Mouse (Mus musculus) intestine, postnatal 0 days (tissue): ENCODE measurements around the gene Gm20547. TPM values are rescaled to one million over a fixed set of nuclear protein-coding genes. Genes with fewer than 3 reads are reported as not detected.
"Not testable (repeated sequence)": the region's sequence is repeated elsewhere in the genome, so short reads cannot be mapped to it uniquely, and the experiment has no call there.

Source experiments
- ATAC-seq: fragments of 200-750 bp; cut with Nextera tagmentation; 2 replicates; pipeline ENCODE4 v1.8.0; 2017; ENCODE audit warnings: mild to moderate bottlenecking, moderate TSS enrichment, moderate library complexity
- H3K27ac ChIP-seq: fragments of 300-500 bp; sonication (generic); 2 replicates; pipeline ENCODE4 v1.5.1; 2014; ENCODE audit warnings: mild to moderate bottlenecking, low read depth, low read length, moderate library complexity
- H3K27me3 ChIP-seq: fragments of 300-500 bp; sonication (generic); replicated peaks from 2 replicates; pipeline ENCODE4 v1.6.1; 2014; ENCODE audit warnings: low read length, mixed read lengths; ENCODE audit not compliant: control insufficient read depth, insufficient read depth
- H3K36me3 ChIP-seq: fragments of 300-500 bp; sonication (generic); 2 replicates; pipeline ENCODE4 v1.6.1; 2014; ENCODE audit warnings: mild to moderate bottlenecking, moderate library complexity; ENCODE audit not compliant: control insufficient read depth, insufficient read depth
- H3K4me1 ChIP-seq: fragments of 300-500 bp; sonication (generic); replicated peaks from 2 replicates; pipeline ENCODE4 v1.6.1; 2014; ENCODE audit warnings: antibody characterized with exemption, low read length, mixed read lengths; ENCODE audit not compliant: control insufficient read depth, insufficient read depth
- H3K4me2 ChIP-seq: fragments of 300-500 bp; sonication (generic); replicated peaks from 2 replicates; pipeline ENCODE4 v1.6.1; 2014; ENCODE audit warnings: low read depth, mild to moderate bottlenecking, moderate library complexity
- H3K4me3 ChIP-seq: fragments of 300-500 bp; sonication (generic); 2 replicates; pipeline ENCODE4 v1.5.1; 2014; ENCODE audit warnings: low read depth, low read length
- H3K9ac ChIP-seq: fragments of 300-500 bp; sonication (generic); 2 replicates; pipeline ENCODE4 v1.6.1; 2014; ENCODE audit warnings: mild to moderate bottlenecking, low read depth, low read length
- H3K9me3 ChIP-seq: fragments of 300-500 bp; sonication (generic); 2 replicates; pipeline ENCODE4 v1.6.1; 2016; ENCODE audit warnings: mixed run types; ENCODE audit not compliant: control insufficient read depth
- CTCF ChIP-seq: sonication (generic); IDR thresholded peaks from 2 replicates; pipeline ENCODE4 v1.5.1; 2016; ENCODE audit warnings: low read depth, mild to moderate bottlenecking, control low read depth, antibody characterized with exemption, moderate library complexity
- WGBS: fragments of 180-500 bp; shearing (Covaris S2); extraction: QIAGEN DNeasy Blood & Tissue Kit; methylation state at CpG from one replicate; pipeline ENCODE4 v1.1.7; 2014; 5-methylcytosine and 5-hydroxymethylcytosine counted together
- microRNA-seq: library from miRNA; unstranded; fragments of <30 nt; microRNA quantifications from one replicate; pipeline ENCODE4, GENCODE M21; 2016
- polyA plus RNA-seq: library from polyadenylated mRNA; unstranded; fragments of >200 nt; fragmentation: Nextera tagmentation; extraction: Ambion mirVana; gene quantifications from 2 replicates; pipeline ENCODE4 v1.2.1, GENCODE M21; 2015

The Gm20547 gene
- polyA plus RNA-seq, 1 experiment from 2014 or later, result not detected

GRCm38 (mm10) chr17:34813747-34814146, 68.1 kb downstream of the Gm20547 start:
- H3K4me3 ChIP-seq, H3K27me3 ChIP-seq, H3K4me1 ChIP-seq, H3K4me2 ChIP-seq, H3K9me3 ChIP-seq, H3K36me3 ChIP-seq, ATAC-seq, H3K9ac ChIP-seq, H3K27ac ChIP-seq: not testable (repeated sequence)
- 63% methylated on average over 12 of the region's 12 CpGs for whole genome bisulfite sequencing
- peak; percentile 78 for TF ChIP-seq CTCF

GRCm38 (mm10) chr17:34811275-34811674, 70.6 kb downstream of the Gm20547 start:
- Histone ChIP-seq H3K9me3 (no peaks in the 10 kb centered on the region), H3K4me1 (no peaks in the 10 kb centered on the region), H3K9ac (no peak overlapping the region), H3K4me2 (no peak overlapping the region), H3K27ac (no peak overlapping the region), H3K27me3 (no peaks in the 10 kb centered on the region), H3K36me3 (no peaks in the 10 kb centered on the region), H3K4me3 (no peak overlapping the region)
- ATAC-seq, result peak; percentile 61
- WGBS, result 53% methylated on average over 15 of the region's 15 CpGs
- no peak for TF ChIP-seq CTCF

- 73% methylated on average over 7 of the region's 8 CpGs for WGBS
- not testable (repeated sequence) for H3K4me1 ChIP-seq, H3K36me3 ChIP-seq, H3K27ac ChIP-seq, H3K4me2 ChIP-seq, H3K27me3 ChIP-seq, H3K9ac ChIP-seq, H3K9me3 ChIP-seq, H3K4me3 ChIP-seq
- ATAC-seq, result peak; percentile 19; the same call in 1 of the 2 replicates
Measured at GRCm38 (mm10) chr17:34810811-34811210, 71.0 kb downstream of the Gm20547 start.

- not testable (repeated sequence) for H3K9me3 ChIP-seq, H3K27me3 ChIP-seq, H3K4me1 ChIP-seq, H3K9ac ChIP-seq, H3K4me2 ChIP-seq, H3K4me3 ChIP-seq, H3K36me3 ChIP-seq, H3K27ac ChIP-seq, ATAC-seq
- WGBS, result 93% methylated on average over 5 of the region's 5 CpGs
Measured at GRCm38 (mm10) chr17:34810411-34810810, 71.4 kb downstream of the Gm20547 start.

- no peak for ATAC-seq
- H3K4me1 ChIP-seq, result no peaks in the 10 kb centered on the region
- no peak overlapping the region for H3K9ac ChIP-seq
- no peaks in the 10 kb centered on the region for H3K27me3 ChIP-seq
- H3K4me2 ChIP-seq, result no peak overlapping the region
- H3K4me3 ChIP-seq, result no peak overlapping the region
- H3K27ac ChIP-seq, result no peak overlapping the region
- no peaks in the 10 kb centered on the region for H3K9me3 ChIP-seq
- WGBS, result 87% methylated on average over 6 of the region's 6 CpGs
- no peaks in the 10 kb centered on the region for H3K36me3 ChIP-seq
- no peak for TF ChIP-seq CTCF
Measured at GRCm38 (mm10) chr17:34808599-34809205, 73.1 kb downstream of the Gm20547 start.

- Histone ChIP-seq H3K9ac (no peak overlapping the region), H3K4me1 (no peaks in the 10 kb centered on the region), H3K4me2 (no peak overlapping the region), H3K9me3 (no peaks in the 10 kb centered on the region), H3K4me3 (no peak overlapping the region), H3K27me3 (no peaks in the 10 kb centered on the region), H3K27ac (no peak overlapping the region), H3K36me3 (no peaks in the 10 kb centered on the region)
- 61% methylated on average over 3 of the region's 3 CpGs for WGBS
- no peak for ATAC-seq
- TF ChIP-seq CTCF, result no peak
Measured at GRCm38 (mm10) chr17:34807176-34807575, 74.7 kb downstream of the Gm20547 start.

Small RNA genes lying within 50 kb of the gene (microRNA-seq; reads per million reads assigned to microRNA genes)
- gene Mir6970 (not detected), gene Mir6971 (4.6 reads per million, percentile 11 among the genes with 10 or more reads in this experiment), gene Mir6972 (not detected)

Other genes with a start within 250 kb of the Gm20547 start
- gene Fkbpl, start 237.3 kb downstream of the Gm20547 start, polyA plus RNA-seq, result 8.8 and 9.2 TPM in 2 replicates
- gene Atf6b, start 234.9 kb downstream of the Gm20547 start, polyA plus RNA-seq, result 22.9 and 23.1 TPM in 2 replicates
- gene Tnxb, start 211.5 kb downstream of the Gm20547 start, polyA plus RNA-seq, result 1.4 and 1.9 TPM in 2 replicates
- gene C4b, start 138.2 kb downstream of the Gm20547 start, polyA plus RNA-seq, result 1.2 and 1.6 TPM in 2 replicates
- 0.18 and 0.25 TPM in 2 replicates for gene Cyp21a1, start 77.5 kb downstream of the Gm20547 start, polyA plus RNA-seq
- 29.1 and 34.0 TPM in 2 replicates for gene Stk19, start 45.1 kb downstream of the Gm20547 start, polyA plus RNA-seq
- gene Dxo, start 45.0 kb downstream of the Gm20547 start, polyA plus RNA-seq, result 42.5 and 44.2 TPM in 2 replicates
- gene Skiv2l, start 31.8 kb downstream of the Gm20547 start, polyA plus RNA-seq, result 18.3 and 20.8 TPM in 2 replicates
- gene Nelfe, start 31.7 kb downstream of the Gm20547 start, polyA plus RNA-seq, result 55.7 and 57.8 TPM in 2 replicates
- 84.8 and 94.9 TPM in 2 replicates for gene Cfb, start 19.5 kb downstream of the Gm20547 start, polyA plus RNA-seq
- 0.74 and 1.1 TPM in 2 replicates for gene Zbtb12, start 2.6 kb downstream of the Gm20547 start, polyA plus RNA-seq
- 60.3 and 66.2 TPM in 2 replicates for gene C2, start 16.2 kb upstream of the Gm20547 start, polyA plus RNA-seq
- 35.8 and 40.3 TPM in 2 replicates for gene Ehmt2, start 16.4 kb upstream of the Gm20547 start, polyA plus RNA-seq
- 119 and 128 TPM in 2 replicates for gene Slc44a4, start 32.4 kb upstream of the Gm20547 start, polyA plus RNA-seq
- 522 and 580 TPM in 2 replicates for gene Neu1, start 49.2 kb upstream of the Gm20547 start, polyA plus RNA-seq
- 0.64 and 1.1 TPM in 2 replicates for gene Hspa1b, start 77.2 kb upstream of the Gm20547 start, polyA plus RNA-seq
- 0.43 TPM in 1 of 2 replicates, not detected in the other for gene Gm20481, start 87.9 kb upstream of the Gm20547 start, polyA plus RNA-seq
- 6.4 and 6.5 TPM in 2 replicates for gene Hspa1a, start 90.1 kb upstream of the Gm20547 start, polyA plus RNA-seq
- 0.22 and 0.25 TPM in 2 replicates for gene Hspa1l, start 90.7 kb upstream of the Gm20547 start, polyA plus RNA-seq
- 70.6 and 76.6 TPM in 2 replicates for gene Lsm2, start 99.8 kb upstream of the Gm20547 start, polyA plus RNA-seq
- 74.0 and 84.2 TPM in 2 replicates for gene Vars, start 118.9 kb upstream of the Gm20547 start, polyA plus RNA-seq
- gene Vwa7, start 134.5 kb upstream of the Gm20547 start, polyA plus RNA-seq, result 0.12 and 0.20 TPM in 2 replicates
- gene Sapcd1, start 146.0 kb upstream of the Gm20547 start, polyA plus RNA-seq, result 3.2 and 4.6 TPM in 2 replicates
- gene Msh5, start 164.7 kb upstream of the Gm20547 start, polyA plus RNA-seq, result 1.4 and 3.0 TPM in 2 replicates
- 290 and 312 TPM in 2 replicates for gene Clic1, start 167.9 kb upstream of the Gm20547 start, polyA plus RNA-seq
- 62.0 and 68.3 TPM in 2 replicates for gene Ddah2, start 177.0 kb upstream of the Gm20547 start, polyA plus RNA-seq
- 0.12 TPM in 1 of 2 replicates, not detected in the other for gene Ly6g6c, start 183.3 kb upstream of the Gm20547 start, polyA plus RNA-seq
- 0.13 and 0.17 TPM in 2 replicates for gene Mpig6b, start 184.1 kb upstream of the Gm20547 start, polyA plus RNA-seq
- gene Ly6g6e, start 194.9 kb upstream of the Gm20547 start, polyA plus RNA-seq, result 2.2 TPM in 2 replicates
- 3.8 and 4.9 TPM in 2 replicates for gene Ly6g6d, start 196.0 kb upstream of the Gm20547 start, polyA plus RNA-seq
- not detected in 2 replicates for gene Ly6g6f, start 203.6 kb upstream of the Gm20547 start, polyA plus RNA-seq
- 101 and 103 TPM in 2 replicates for gene Abhd16a, start 207.2 kb upstream of the Gm20547 start, polyA plus RNA-seq
- not detected in 2 replicates for gene Ly6g5c, start 226.2 kb upstream of the Gm20547 start, polyA plus RNA-seq
- gene Ly6g5b, start 233.4 kb upstream of the Gm20547 start, polyA plus RNA-seq, result 0.46 and 0.59 TPM in 2 replicates
- 15.0 and 16.6 TPM in 2 replicates for gene Gpank1, start 239.4 kb upstream of the Gm20547 start, polyA plus RNA-seq
- gene Csnk2b, start 240.0 kb upstream of the Gm20547 start, polyA plus RNA-seq, result 262 and 264 TPM in 2 replicates
- gene D17H6S53E, start 244.3 kb upstream of the Gm20547 start, polyA plus RNA-seq, result 26.3 and 29.7 TPM in 2 replicates